Mouse (Mus musculus): ENCODE data around the gene Prnd. TPM values are rescaled to one million over a fixed set of nuclear protein-coding genes. Genes with fewer than 3 reads are reported as not detected.

Gene Prnd
- polyA plus RNA-seq, 1 experiment from 2014 or later: 14.1 TPM

GRCm38 (mm10) chr2:131934243-131934642 is 16.4 kb upstream of the Prnd start:
- no peak overlapping the region for H3K4me3 ChIP-seq (replicated peaks; ENCODE audit: low read depth, low read length)
- H3K4me1 ChIP-seq (ENCODE audit: control insufficient read depth, insufficient read depth, low read length): no peaks in the 10 kb centered on the region
- ATAC-seq (ENCODE audit: low FRiP score, low TSS enrichment): no peak
- H3K4me2 ChIP-seq (ENCODE audit: low read length): no peak overlapping the region
- no peak overlapping the region for H3K27ac ChIP-seq (replicated peaks; ENCODE audit: low read depth, low read length)
- WGBS: 87% methylated on average over 2 of the region's 2 CpGs
- no peaks in the 10 kb centered on the region for H3K27me3 ChIP-seq (ENCODE audit: control insufficient read depth, insufficient read depth, low read length)
- H3K9me3 ChIP-seq (ENCODE audit: control insufficient read depth, low read length): no peaks in the 10 kb centered on the region
- H3K9ac ChIP-seq (replicated peaks; ENCODE audit: low read length): no peak overlapping the region
- peaks cover 26% of the 10 kb centered on the region for H3K36me3 ChIP-seq (ENCODE audit: control insufficient read depth, insufficient read depth, low read length)
- DNase-seq: no peak

GRCm38 (mm10) chr2:131935390-131936105 is 15.1 kb upstream of the Prnd start:
- peaks cover 26% of the 10 kb centered on the region for H3K36me3 ChIP-seq (ENCODE audit: control insufficient read depth, insufficient read depth, low read length)
- ATAC-seq (ENCODE audit: low FRiP score, low TSS enrichment) (no peak), DNase-seq (no peak)
- no peak overlapping the region for H3K4me2 ChIP-seq (ENCODE audit: low read length)
- H3K27me3 ChIP-seq (ENCODE audit: control insufficient read depth, insufficient read depth, low read length): no peaks in the 10 kb centered on the region
- no peak overlapping the region for H3K4me3 ChIP-seq (replicated peaks; ENCODE audit: low read depth, low read length)
- no peaks in the 10 kb centered on the region for H3K9me3 ChIP-seq (ENCODE audit: control insufficient read depth, low read length)
- H3K9ac ChIP-seq (replicated peaks; ENCODE audit: low read length): no peak overlapping the region
- WGBS: 84% methylated on average over 10 of the region's 10 CpGs
- no peaks in the 10 kb centered on the region for H3K4me1 ChIP-seq (ENCODE audit: control insufficient read depth, insufficient read depth, low read length)
- no peak overlapping the region for H3K27ac ChIP-seq (replicated peaks; ENCODE audit: low read depth, low read length)

GRCm38 (mm10) chr2:131936410-131936809 is 14.3 kb upstream of the Prnd start:
- Histone ChIP-seq H3K36me3 (ENCODE audit: control insufficient read depth, insufficient read depth, low read length) (peaks cover 26% of the 10 kb centered on the region), H3K27me3 (ENCODE audit: control insufficient read depth, insufficient read depth, low read length) (no peaks in the 10 kb centered on the region), H3K4me3 (replicated peaks; ENCODE audit: low read depth, low read length) (no peak overlapping the region), H3K9ac (replicated peaks; ENCODE audit: low read length) (no peak overlapping the region), H3K4me1 (ENCODE audit: control insufficient read depth, insufficient read depth, low read length) (no peaks in the 10 kb centered on the region), H3K27ac (replicated peaks; ENCODE audit: low read depth, low read length) (no peak overlapping the region), H3K9me3 (ENCODE audit: control insufficient read depth, low read length) (no peaks in the 10 kb centered on the region), H3K4me2 (ENCODE audit: low read length) (no peak overlapping the region)
- 95% methylated on average over 10 of the region's 10 CpGs for WGBS
- DNase-seq (no peak), ATAC-seq (ENCODE audit: low FRiP score, low TSS enrichment) (no peak)

- peaks cover 26% of the 10 kb centered on the region for H3K36me3 ChIP-seq (ENCODE audit: control insufficient read depth, insufficient read depth, low read length)
- 43% methylated on average over 8 of the region's 8 CpGs for WGBS
- no peak overlapping the region for H3K4me3 ChIP-seq (replicated peaks; ENCODE audit: low read depth, low read length)
- no peaks in the 10 kb centered on the region for H3K4me1 ChIP-seq (ENCODE audit: control insufficient read depth, insufficient read depth, low read length)
- DNase-seq: peak; percentile 82
- H3K9ac ChIP-seq (replicated peaks; ENCODE audit: low read length): no peak overlapping the region
- no peak for ATAC-seq (ENCODE audit: low FRiP score, low TSS enrichment)
- H3K27ac ChIP-seq (replicated peaks; ENCODE audit: low read depth, low read length): no peak overlapping the region
- no peaks in the 10 kb centered on the region for H3K27me3 ChIP-seq (ENCODE audit: control insufficient read depth, insufficient read depth, low read length)
- no peak overlapping the region for H3K4me2 ChIP-seq (ENCODE audit: low read length)
- no peaks in the 10 kb centered on the region for H3K9me3 ChIP-seq (ENCODE audit: control insufficient read depth, low read length)
Measured at GRCm38 (mm10) chr2:131939404-131940111, 11.1 kb upstream of the Prnd start.

- Histone ChIP-seq H3K27ac (replicated peaks; ENCODE audit: low read depth, low read length) (no peak overlapping the region), H3K36me3 (ENCODE audit: control insufficient read depth, insufficient read depth, low read length) (peaks cover 26% of the 10 kb centered on the region), H3K9me3 (ENCODE audit: control insufficient read depth, low read length) (no peaks in the 10 kb centered on the region), H3K27me3 (ENCODE audit: control insufficient read depth, insufficient read depth, low read length) (no peaks in the 10 kb centered on the region), H3K4me2 (ENCODE audit: low read length) (no peak overlapping the region), H3K4me3 (replicated peaks; ENCODE audit: low read depth, low read length) (no peak overlapping the region), H3K4me1 (ENCODE audit: control insufficient read depth, insufficient read depth, low read length) (no peaks in the 10 kb centered on the region), H3K9ac (replicated peaks; ENCODE audit: low read length) (no peak overlapping the region)
- DNase-seq: no peak
- ATAC-seq (ENCODE audit: low FRiP score, low TSS enrichment): no peak
- 84% methylated on average over 3 of the region's 3 CpGs for WGBS
Measured at GRCm38 (mm10) chr2:131940506-131940905, 10.2 kb upstream of the Prnd start.

- ATAC-seq (ENCODE audit: low FRiP score, low TSS enrichment) (no peak), DNase-seq (no peak)
- Histone ChIP-seq H3K9ac (replicated peaks; ENCODE audit: low read length) (no peak overlapping the region), H3K4me2 (ENCODE audit: low read length) (no peak overlapping the region), H3K27ac (replicated peaks; ENCODE audit: low read depth, low read length) (no peak overlapping the region), H3K4me1 (ENCODE audit: control insufficient read depth, insufficient read depth, low read length) (no peaks in the 10 kb centered on the region), H3K27me3 (ENCODE audit: control insufficient read depth, insufficient read depth, low read length) (no peaks in the 10 kb centered on the region), H3K4me3 (replicated peaks; ENCODE audit: low read depth, low read length) (no peak overlapping the region), H3K36me3 (ENCODE audit: control insufficient read depth, insufficient read depth, low read length) (peaks cover 23% of the 10 kb centered on the region), H3K9me3 (ENCODE audit: control insufficient read depth, low read length) (no peaks in the 10 kb centered on the region)
- 85% methylated on average over 6 of the region's 6 CpGs for WGBS
Measured at GRCm38 (mm10) chr2:131941501-131941900, 9.2 kb upstream of the Prnd start.

GRCm38 (mm10) chr2:131944370-131944769 is 6.3 kb upstream of the Prnd start:
- 20% methylated on average over 1 of the region's 1 CpGs for WGBS
- Histone ChIP-seq H3K27me3 (ENCODE audit: control insufficient read depth, insufficient read depth, low read length) (no peaks in the 10 kb centered on the region), H3K4me2 (ENCODE audit: low read length) (no peak overlapping the region), H3K36me3 (ENCODE audit: control insufficient read depth, insufficient read depth, low read length) (no peaks in the 10 kb centered on the region), H3K4me3 (replicated peaks; ENCODE audit: low read depth, low read length) (no peak overlapping the region), H3K9me3 (ENCODE audit: control insufficient read depth, low read length) (no peaks in the 10 kb centered on the region), H3K4me1 (ENCODE audit: control insufficient read depth, insufficient read depth, low read length) (no peaks in the 10 kb centered on the region), H3K27ac (replicated peaks; ENCODE audit: low read depth, low read length) (no peak overlapping the region), H3K9ac (replicated peaks; ENCODE audit: low read length) (no peak overlapping the region)
- no peak for ATAC-seq (ENCODE audit: low FRiP score, low TSS enrichment)
- DNase-seq: no peak

GRCm38 (mm10) chr2:131945225-131945624 is 5.4 kb upstream of the Prnd start:
- WGBS: 85% methylated on average over 8 of the region's 8 CpGs
- no peaks in the 10 kb centered on the region for H3K9me3 ChIP-seq (ENCODE audit: control insufficient read depth, low read length)
- no peaks in the 10 kb centered on the region for H3K27me3 ChIP-seq (ENCODE audit: control insufficient read depth, insufficient read depth, low read length)
- no peaks in the 10 kb centered on the region for H3K36me3 ChIP-seq (ENCODE audit: control insufficient read depth, insufficient read depth, low read length)
- no peak for ATAC-seq (ENCODE audit: low FRiP score, low TSS enrichment)
- no peak overlapping the region for H3K4me2 ChIP-seq (ENCODE audit: low read length)
- no peak overlapping the region for H3K27ac ChIP-seq (replicated peaks; ENCODE audit: low read depth, low read length)
- H3K4me1 ChIP-seq (ENCODE audit: control insufficient read depth, insufficient read depth, low read length): no peaks in the 10 kb centered on the region
- no peak for DNase-seq
- H3K4me3 ChIP-seq (replicated peaks; ENCODE audit: low read depth, low read length): no peak overlapping the region
- H3K9ac ChIP-seq (replicated peaks; ENCODE audit: low read length): no peak overlapping the region

- Histone ChIP-seq H3K27me3 (ENCODE audit: control insufficient read depth, insufficient read depth, low read length) (no peaks in the 10 kb centered on the region), H3K9ac (replicated peaks; ENCODE audit: low read length) (no peak overlapping the region), H3K4me3 (replicated peaks; ENCODE audit: low read depth, low read length) (no peak overlapping the region), H3K4me2 (ENCODE audit: low read length) (no peak overlapping the region), H3K4me1 (ENCODE audit: control insufficient read depth, insufficient read depth, low read length) (no peaks in the 10 kb centered on the region), H3K27ac (replicated peaks; ENCODE audit: low read depth, low read length) (no peak overlapping the region), H3K36me3 (ENCODE audit: control insufficient read depth, insufficient read depth, low read length) (no peaks in the 10 kb centered on the region), H3K9me3 (ENCODE audit: control insufficient read depth, low read length) (no peaks in the 10 kb centered on the region)
- ATAC-seq (ENCODE audit: low FRiP score, low TSS enrichment) (no peak), DNase-seq (no peak)
- WGBS: 90% methylated on average over 6 of the region's 6 CpGs
Measured at GRCm38 (mm10) chr2:131945765-131946164, 4.9 kb upstream of the Prnd start.

All from midbrain, embryonic 14.5 days (tissue).